31 mouse cellular contexts compared by ENCODE assay signal in the genomic region with DNA sequence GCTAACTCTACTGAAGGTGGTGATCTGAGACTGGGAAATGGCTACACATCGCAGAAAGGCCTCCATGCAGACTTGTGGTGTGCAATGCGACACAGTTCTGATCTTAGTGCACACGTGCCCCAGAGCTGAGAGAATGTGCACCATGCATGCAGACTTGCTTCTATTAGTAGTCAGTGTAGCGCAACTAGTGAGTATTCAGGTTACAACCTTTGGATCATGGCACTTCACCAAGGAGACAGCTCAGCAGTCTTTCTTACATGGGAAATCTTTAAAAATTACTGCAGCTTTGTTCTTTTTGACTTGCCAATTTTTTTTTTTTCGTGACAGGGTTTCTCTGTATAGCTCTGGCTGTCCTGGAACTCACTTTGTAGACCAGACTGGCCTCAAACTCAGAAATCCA. TPM values are rescaled to one million over a fixed set of nuclear protein-coding genes. Genes with fewer than 3 reads are reported as not detected.
A peak's percentile ranks its signal among the peaks of the same experiment; 100 is the strongest.
DNase-seq lines count a peak whose midpoint lies in the region; ATAC-seq lines count a peak whose summit lies in the region.
"Had no signal": no experiment of that assay in that cellular context is flagged by ENCODE, and none has a peak within 500 bp of the region (broad histone marks: within the 10 kb centered on the region; RNA-seq: fewer than 3 reads in every experiment).

No protein-coding gene starts in this region.

- no peak overlapping the region for H3K9ac ChIP-seq in kidney, embryonic 16.5 days (replicated peaks; ENCODE audit: low read length)
- H3K9ac ChIP-seq in kidney, embryonic 15.5 days, result no peak overlapping the region
- H3K9ac ChIP-seq in hindbrain, embryonic 11.5 days (ENCODE audit: low read depth, low read length), result no peak overlapping the region
- H3K9ac ChIP-seq: embryonic facial prominence, embryonic 13.5 days; forebrain, embryonic 13.5 days; hindbrain, embryonic 13.5 days had no signal

- peak; percentile 28 for DNase-seq in kidney, adult 18-20 months
- peak; percentile 53 for DNase-seq in kidney, postnatal 14 days
- no peak for DNase-seq in hindbrain, embryonic 11.5 days (ENCODE audit: low spot score)
- DNase-seq in lung, postnatal 4 days, result no peak
- DNase-seq: adrenal gland, adult 2 months; adrenal gland, postnatal 14 days; B cell, adult 2 months; cerebellum, adult 11-12 months; cerebellum, adult 8-10 months; cerebellum, postnatal 10 days; cerebellum, postnatal 36 days; embryo, embryonic 11 days; gastrocnemius, adult 2 months; gastrocnemius, postnatal 14 days; heart, adult 11 months had no signal

- no peaks in the 10 kb centered on the region for H3K36me3 ChIP-seq in kidney, embryonic 16.5 days (ENCODE audit: insufficient read depth, low read length)
- no peaks in the 10 kb centered on the region for H3K36me3 ChIP-seq in kidney, embryonic 15.5 days
- H3K36me3 ChIP-seq in hindbrain, embryonic 11.5 days (ENCODE audit: control insufficient read depth, insufficient read depth, low read length), result no peaks in the 10 kb centered on the region
- H3K36me3 ChIP-seq: embryonic facial prominence, embryonic 10.5 days; embryonic facial prominence, embryonic 13.5 days; forebrain, embryonic 10.5 days; hindbrain, embryonic 13.5 days had no signal

- H3K4me2 ChIP-seq in kidney, embryonic 16.5 days (replicated peaks; ENCODE audit: low read depth, low read length), result no peak overlapping the region
- H3K4me2 ChIP-seq in kidney, embryonic 15.5 days, result no peak overlapping the region
- no peak overlapping the region for H3K4me2 ChIP-seq in hindbrain, embryonic 11.5 days (replicated peaks; ENCODE audit: low read depth, low read length)
- H3K4me2 ChIP-seq: embryonic facial prominence, embryonic 13.5 days; forebrain, embryonic 13.5 days; heart, embryonic 11.5 days; hindbrain, embryonic 13.5 days had no signal

- 72% methylated on average over 5 of the region's 5 CpGs for WGBS in kidney, embryonic 16.5 days
- 80% methylated on average over 5 of the region's 5 CpGs for WGBS in kidney, embryonic 15.5 days
- WGBS in hindbrain, embryonic 11.5 days, result 87% methylated on average over 5 of the region's 5 CpGs

- H3K4me3 ChIP-seq in kidney, embryonic 16.5 days (ENCODE audit: low read length), result no peak overlapping the region
- no peak overlapping the region for H3K4me3 ChIP-seq in kidney, embryonic 15.5 days (replicated peaks)
- H3K4me3 ChIP-seq in hindbrain, embryonic 11.5 days (ENCODE audit: low read depth, low read length), result no peak overlapping the region
- H3K4me3 ChIP-seq: embryonic facial prominence, embryonic 10.5 days; embryonic facial prominence, embryonic 13.5 days; forebrain, embryonic 10.5 days; forebrain, embryonic 13.5 days; gastrocnemius, adult 2 months; hindbrain, embryonic 13.5 days had no signal

- ATAC-seq in kidney, embryonic 16.5 days (ENCODE audit: low FRiP score, low TSS enrichment), result no peak
- 0 out of 2 replicates have a peak, but pooled peaks have one; percentile 36 for ATAC-seq in kidney, embryonic 15.5 days (replicated peaks; ENCODE audit: low FRiP score)
- no peak for ATAC-seq in megakaryocyte, adult 5-6 weeks (ENCODE audit: poor library complexity, severe bottlenecking)
- ATAC-seq in hindbrain, embryonic 11.5 days (ENCODE audit: low FRiP score), result no peak
- ATAC-seq: forebrain, embryonic 13.5 days; forebrain, embryonic 16.5 days; hindbrain, embryonic 16.5 days had no signal

- H3K27me3 ChIP-seq in kidney, embryonic 16.5 days (ENCODE audit: insufficient read depth, low read length), result no peaks in the 10 kb centered on the region
- H3K27me3 ChIP-seq in kidney, embryonic 15.5 days, result no peaks in the 10 kb centered on the region
- no peaks in the 10 kb centered on the region for H3K27me3 ChIP-seq in hindbrain, embryonic 11.5 days (ENCODE audit: control insufficient read depth, insufficient read depth, low read length)
- H3K27me3 ChIP-seq: embryonic facial prominence, embryonic 13.5 days; forebrain, embryonic 13.5 days; hindbrain, embryonic 13.5 days had no signal

- no peaks in the 10 kb centered on the region for H3K9me3 ChIP-seq in kidney, embryonic 16.5 days (ENCODE audit: low read length)
- no peaks in the 10 kb centered on the region for H3K9me3 ChIP-seq in kidney, embryonic 15.5 days (replicated peaks)
- no peaks in the 10 kb centered on the region for H3K9me3 ChIP-seq in hindbrain, embryonic 11.5 days (ENCODE audit: control insufficient read depth, low read length)
- H3K9me3 ChIP-seq: embryonic facial prominence, embryonic 10.5 days; embryonic facial prominence, embryonic 13.5 days; forebrain, embryonic 10.5 days; forebrain, embryonic 13.5 days; hindbrain, embryonic 13.5 days had no signal

- no peaks in the 10 kb centered on the region for H3K4me1 ChIP-seq in kidney, embryonic 16.5 days (ENCODE audit: insufficient read depth, low read length)
- H3K4me1 ChIP-seq in kidney, embryonic 15.5 days, result no peaks in the 10 kb centered on the region
- H3K4me1 ChIP-seq in hindbrain, embryonic 11.5 days (replicated peaks; ENCODE audit: control insufficient read depth, insufficient read depth, low read length), result no peaks in the 10 kb centered on the region
- H3K4me1 ChIP-seq: embryonic facial prominence, embryonic 10.5 days; embryonic facial prominence, embryonic 13.5 days; forebrain, embryonic 10.5 days; forebrain, embryonic 13.5 days had no signal

- H3K27ac ChIP-seq in kidney, embryonic 16.5 days (ENCODE audit: low read length), result no peak overlapping the region
- no peak overlapping the region for H3K27ac ChIP-seq in kidney, embryonic 15.5 days
- no peak overlapping the region for H3K27ac ChIP-seq in hindbrain, embryonic 11.5 days (ENCODE audit: low read depth, low read length)
- H3K27ac ChIP-seq: embryonic facial prominence, embryonic 10.5 days; embryonic facial prominence, embryonic 13.5 days; forebrain, embryonic 10.5 days; forebrain, embryonic 13.5 days; gastrocnemius, adult 2 months; hindbrain, embryonic 13.5 days had no signal

RNA-seq across cellular contexts. Expression of gene Asb17, which starts 27.4 kb away (rescaled TPM):
- polyA plus RNA-seq in kidney, embryonic 16.5 days (2015; fragmentation: Nextera tagmentation; extraction: Ambion mirVana), result 0.06 TPM in 1 of 2 replicates, not detected in the other
- 0.12 TPM in 1 of 2 replicates, not detected in the other for polyA plus RNA-seq in kidney, embryonic 15.5 days (2015; fragmentation: Nextera tagmentation; extraction: Ambion mirVana)
- 0.54 TPM in 1 of 2 replicates, not detected in the other for total RNA-seq in megakaryocyte, adult 5-6 weeks (2015)
- not detected in 2 replicates for total RNA-seq in megakaryocyte, adult 5-6 weeks (2017)
- polyA plus RNA-seq in hindbrain, embryonic 11.5 days (2014; fragmentation: Nextera tagmentation; extraction: Ambion mirVana), result 0.25 and 0.86 TPM in 2 replicates
- total RNA-seq: adrenal gland, adult 2 months; adrenal gland, postnatal 14 days; gastrocnemius, postnatal 14 days; gastrocnemius, postnatal 4 days; heart, adult 8-10 months; heart, postnatal 25 days; hematopoietic stem cell, adult 5-6 weeks had no signal
- polyA plus RNA-seq: adrenal gland, adult 2 months; cortical plate, adult 2 months; forebrain, embryonic 13.5 days; forebrain, embryonic 16.5 days had no signal

RNA-seq across cellular contexts. Expression of gene Msh4, which starts 34.5 kb away (rescaled TPM):
- 0.07 and 0.09 TPM in 2 replicates for polyA plus RNA-seq in kidney, embryonic 16.5 days (2015; fragmentation: Nextera tagmentation; extraction: Ambion mirVana)
- 0.06 and 0.14 TPM in 2 replicates for polyA plus RNA-seq in kidney, embryonic 15.5 days (2015; fragmentation: Nextera tagmentation; extraction: Ambion mirVana)
- 0.33 TPM in 1 of 2 replicates, not detected in the other for total RNA-seq in megakaryocyte, adult 5-6 weeks (2015)
- total RNA-seq in megakaryocyte, adult 5-6 weeks (2017), result 0.04 and 0.08 TPM in 2 replicates
- 0.05 and 0.08 TPM in 2 replicates for polyA plus RNA-seq in hindbrain, embryonic 11.5 days (2014; fragmentation: Nextera tagmentation; extraction: Ambion mirVana)
- polyA plus RNA-seq: adrenal gland, adult 2 months had no signal

RNA-seq across cellular contexts. Expression of gene Rabggtb, which starts 41.4 kb away (rescaled TPM):
- 55.0 and 58.7 TPM in 2 replicates for polyA plus RNA-seq in kidney, embryonic 16.5 days (2015; fragmentation: Nextera tagmentation; extraction: Ambion mirVana)
- polyA plus RNA-seq in kidney, embryonic 15.5 days (2015; fragmentation: Nextera tagmentation; extraction: Ambion mirVana), result 50.3 and 56.1 TPM in 2 replicates
- total RNA-seq in megakaryocyte, adult 5-6 weeks (2015), result 46.1 and 63.0 TPM in 2 replicates
- total RNA-seq in megakaryocyte, adult 5-6 weeks (2017), result 54.2 and 60.8 TPM in 2 replicates
- 41.8 and 43.6 TPM in 2 replicates for polyA plus RNA-seq in hindbrain, embryonic 11.5 days (2014; fragmentation: Nextera tagmentation; extraction: Ambion mirVana)

Comparison
In these comparisons a context has a peak if more than half of its experiments do, and no peak if none do; other contexts are left out.
1. DNase-seq: peak in kidney, adult 18-20 months (single experiment) and kidney, postnatal 14 days (single experiment); none in hindbrain, embryonic 11.5 days (single experiment) and lung, postnatal 4 days (0 of 2).